Mouse (Mus musculus) heart, embryonic 14.5 days (tissue): ENCODE data around the gene Kat2b. TPM values are rescaled to one million over a fixed set of nuclear protein-coding genes. Genes with fewer than 3 reads are reported as not detected.
"Not testable (repeated sequence)": the region's sequence is repeated elsewhere in the genome, so short reads cannot be mapped to it uniquely, and the experiment has no call there.

Experiments used
- ATAC-seq: fragments of 200-750 bp; cut with Nextera tagmentation; 2 replicates; pipeline ENCODE4 v1.8.0; 2017; ENCODE audit warnings: low read depth, moderate TSS enrichment; ENCODE audit not compliant: insufficient number of reproducible peaks, insufficient read depth, low FRiP score
- H3K27ac ChIP-seq, 2 experiments: fragments of 200-500 bp in 1 of 2; fragments of 300-500 bp in 1 of 2; sonication (generic) in 1 of 2; replicated peaks in 1 of 2; 2 replicates each; pipeline ENCODE4 v1.5.1; 2012 to 2014; ENCODE audit warnings: low read depth in 2 of 2, low read length in 2 of 2, control low read depth in 1 of 2, mild to moderate bottlenecking in 1 of 2, mixed read lengths in 1 of 2; ENCODE audit not compliant: control insufficient read depth in 1 of 2, insufficient read depth in 1 of 2
- H3K27me3 ChIP-seq: fragments of 300-500 bp; sonication (generic); 2 replicates; pipeline ENCODE4 v1.6.1; 2014; ENCODE audit warnings: mild to moderate bottlenecking, low read length, control low read depth; ENCODE audit not compliant: control insufficient read depth, insufficient read depth
- H3K36me3 ChIP-seq: fragments of 300-500 bp; sonication (generic); 2 replicates; pipeline ENCODE4 v1.6.1; 2014; ENCODE audit warnings: mild to moderate bottlenecking, control low read depth, low read length, mixed read lengths; ENCODE audit not compliant: control insufficient read depth, insufficient read depth
- H3K4me1 ChIP-seq, 2 experiments: fragments of 200-500 bp in 1 of 2; fragments of 300-500 bp in 1 of 2; sonication (generic) in 1 of 2; 2 replicates each; pipeline ENCODE4 v1.6.1; 2012 to 2014; ENCODE audit warnings: low read length in 2 of 2, control low read depth in 1 of 2, mixed read lengths in 1 of 2; ENCODE audit not compliant: control insufficient read depth in 2 of 2, insufficient read depth in 2 of 2
- H3K4me2 ChIP-seq: fragments of 300-500 bp; sonication (generic); 2 replicates; pipeline ENCODE4 v1.6.1; 2014; ENCODE audit warnings: mild to moderate bottlenecking, low read length
- H3K4me3 ChIP-seq, 2 experiments: fragments of 200-500 bp in 1 of 2; fragments of 300-500 bp in 1 of 2; sonication (generic) in 1 of 2; 2 replicates each; pipeline ENCODE4 v1.5.1; 2012 to 2014; ENCODE audit warnings: low read length in 2 of 2, mild to moderate bottlenecking in 2 of 2, control low read depth in 1 of 2, low read depth in 1 of 2, moderate library complexity in 1 of 2; ENCODE audit not compliant: control insufficient read depth in 1 of 2, insufficient read depth in 1 of 2
- H3K9ac ChIP-seq: fragments of 300-500 bp; sonication (generic); 2 replicates; pipeline ENCODE4 v1.6.1; 2014; ENCODE audit warnings: mild to moderate bottlenecking, low read length
- H3K9me3 ChIP-seq: fragments of 300-500 bp; sonication (generic); 2 replicates; pipeline ENCODE4 v1.6.1; 2016; ENCODE audit warnings: low read length, control low read depth; ENCODE audit not compliant: control insufficient read depth
- WGBS: fragments of 180-500 bp; shearing (Covaris S2); extraction: QIAGEN DNeasy Blood & Tissue Kit; methylation state at CpG from one replicate; pipeline ENCODE4 v1.1.7; 2014; 5-methylcytosine and 5-hydroxymethylcytosine counted together
- polyA plus RNA-seq: library from polyadenylated mRNA; unstranded; fragments of >200 nt; fragmentation: Nextera tagmentation; extraction: Ambion mirVana; gene quantifications from 2 replicates; pipeline ENCODE4 v1.2.1, GENCODE M21; 2014

Gene Kat2b
- polyA plus RNA-seq: 16.6 and 17.0 TPM in 2 replicates

DNA sequence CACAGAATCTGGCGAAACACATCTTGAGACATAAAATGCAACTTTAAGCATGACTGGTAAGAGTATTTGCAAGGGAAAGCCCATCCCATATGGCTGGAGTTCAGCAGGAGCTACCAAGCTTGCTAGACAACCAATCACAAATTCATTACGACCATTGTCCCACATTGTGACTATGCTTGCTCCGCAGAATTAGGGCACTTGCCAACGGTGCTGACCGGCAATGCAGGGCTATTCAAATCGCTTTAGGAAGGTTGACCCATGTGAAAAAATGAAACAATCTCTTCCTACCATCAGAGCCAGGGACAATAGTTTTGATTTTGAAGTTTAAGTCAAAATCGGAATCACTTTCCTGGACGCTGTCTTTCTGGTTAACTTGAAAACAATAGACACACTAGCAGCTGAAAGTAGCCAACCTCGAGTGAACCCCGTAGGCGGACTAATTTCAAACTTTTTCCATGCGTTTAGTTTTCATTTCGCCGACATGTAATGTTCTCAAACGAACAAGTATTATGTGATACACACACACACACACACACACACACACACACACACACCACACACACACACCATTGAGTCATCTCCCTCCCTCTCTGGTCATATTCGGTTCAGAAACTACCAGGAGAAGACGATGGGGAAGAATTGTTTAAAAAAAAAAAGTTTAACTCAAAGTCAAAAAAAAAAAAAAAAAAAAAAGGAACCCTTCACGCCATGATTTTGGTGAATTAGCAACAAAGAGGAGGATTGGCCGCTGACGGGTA lies at the start of gene Kat2b:
Kat2b (plus strand) TSS at position 701 of the 758 bp plus-strand sequence.
- H3K9me3 ChIP-seq: no peaks in the 10 kb centered on the region
- H3K36me3 ChIP-seq: no peaks in the 10 kb centered on the region
- peak within 1 kb of the TSS; percentile 84 for H3K4me2 ChIP-seq
- peaks cover 13 to 31% of the 10 kb centered on the region in 2 experiments for H3K4me1 ChIP-seq
- H3K4me3 ChIP-seq: peak within 1 kb of the TSS; percentile 87
- H3K27me3 ChIP-seq: no peaks in the 10 kb centered on the region
- peak within 1 kb of the TSS; percentile 97 for H3K9ac ChIP-seq
- ATAC-seq: no peak
- peak within 1 kb of the TSS; percentile 94 to 99 for H3K27ac ChIP-seq
- WGBS: 3% methylated on average over 20 of the region's 20 CpGs

GRCm38 (mm10) chr17:53519364-53519763 lies 47.3 kb upstream of the Kat2b start:
- Histone ChIP-seq H3K4me3 (no peak overlapping the region), H3K4me2 (no peak overlapping the region), H3K27me3 (no peaks in the 10 kb centered on the region), H3K27ac (no peak overlapping the region), H3K9me3 (no peaks in the 10 kb centered on the region), H3K9ac (no peak overlapping the region), H3K36me3 (0 out of 2 replicates have a peak, but pooled peaks cover 4% of the 10 kb centered on the region), H3K4me1 (0 out of 4 replicates have a peak, but pooled peaks cover 0 to under 1% of the 10 kb centered on the region in 2 experiments)
- ATAC-seq: no peak

DNA sequence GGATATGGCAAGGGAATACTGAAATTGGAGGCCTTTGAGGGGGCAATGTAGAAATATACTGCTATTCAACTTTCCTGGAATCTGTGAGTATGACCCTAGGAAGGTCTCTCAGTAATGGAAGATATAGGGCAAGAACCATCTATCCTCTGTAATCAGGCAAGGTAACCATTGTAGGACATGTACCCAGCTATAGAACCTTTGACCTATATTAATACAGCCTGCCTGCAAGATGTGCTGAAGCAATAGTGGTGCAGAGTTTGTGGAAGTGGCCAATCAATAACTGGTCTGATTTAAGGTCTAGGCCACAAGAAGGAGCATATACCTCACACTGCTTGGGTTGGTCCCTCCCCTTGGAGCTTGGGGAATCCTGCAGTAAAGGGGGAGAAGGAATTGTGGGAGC lies 46.2 kb upstream of the Kat2b start:
- Histone ChIP-seq H3K4me3 (no peak overlapping the region), H3K27me3 (no peaks in the 10 kb centered on the region), H3K9me3 (no peaks in the 10 kb centered on the region), H3K9ac (no peak overlapping the region), H3K27ac (no peak overlapping the region), H3K4me2 (no peak overlapping the region), H3K36me3 (no peaks in the 10 kb centered on the region), H3K4me1 (no peaks in the 10 kb centered on the region)
- no peak for ATAC-seq

- Histone ChIP-seq H3K27ac (no peak overlapping the region), H3K27me3 (no peaks in the 10 kb centered on the region), H3K9ac (no peak overlapping the region), H3K9me3 (no peaks in the 10 kb centered on the region), H3K4me3 (no peak overlapping the region), H3K4me2 (no peak overlapping the region), H3K4me1 (peaks cover 2 to 13% of the 10 kb centered on the region in 2 experiments; a peak in 2 of 4 replicates), H3K36me3 (no peaks in the 10 kb centered on the region)
- 63% methylated on average over 2 of the region's 2 CpGs for WGBS
- no peak for ATAC-seq
Observed at GRCm38 (mm10) chr17:53528034-53528433, 38.6 kb upstream of the Kat2b start.

GRCm38 (mm10) chr17:53531160-53531559 lies 35.5 kb upstream of the Kat2b start:
- Histone ChIP-seq H3K27ac (no peak overlapping the region), H3K27me3 (no peaks in the 10 kb centered on the region), H3K36me3 (no peaks in the 10 kb centered on the region), H3K4me3 (no peak overlapping the region), H3K4me1 (peaks cover 2 to 13% of the 10 kb centered on the region in 2 experiments; a peak in 2 of 4 replicates), H3K4me2 (no peak overlapping the region), H3K9ac (no peak overlapping the region), H3K9me3 (no peaks in the 10 kb centered on the region)
- no peak for ATAC-seq
- WGBS: 54% methylated on average over 2 of the region's 2 CpGs

DNA sequence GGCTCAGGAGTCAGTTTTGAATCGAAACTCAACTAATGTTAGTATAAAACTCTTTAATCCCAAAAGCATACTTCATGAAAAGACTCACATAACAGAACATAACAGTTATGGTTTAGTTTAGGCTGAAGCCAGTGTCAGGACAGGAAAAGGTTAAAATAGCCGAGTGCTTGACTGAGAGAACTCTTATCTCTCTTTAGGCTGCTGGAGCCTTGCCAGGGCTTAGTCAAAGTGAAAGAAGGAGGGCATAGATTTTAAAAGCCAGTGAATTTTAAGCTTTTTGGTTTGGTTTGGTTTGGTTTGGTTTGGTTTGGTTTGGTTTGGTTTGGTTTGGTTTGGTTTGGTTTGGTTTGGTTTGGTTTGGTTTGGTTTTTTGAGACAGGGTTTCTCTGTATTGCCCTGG lies 34.2 kb upstream of the Kat2b start:
- peaks cover 2 to 13% of the 10 kb centered on the region in 2 experiments; a peak in 2 of 4 replicates for H3K4me1 ChIP-seq
- ATAC-seq: no peak
- no peak overlapping the region for H3K4me3 ChIP-seq
- no peaks in the 10 kb centered on the region for H3K9me3 ChIP-seq
- no peak overlapping the region for H3K9ac ChIP-seq
- 36% methylated on average over 2 of the region's 2 CpGs for WGBS
- no peak overlapping the region for H3K4me2 ChIP-seq
- H3K27ac ChIP-seq: no peak overlapping the region
- no peaks in the 10 kb centered on the region for H3K27me3 ChIP-seq
- no peaks in the 10 kb centered on the region for H3K36me3 ChIP-seq

DNA sequence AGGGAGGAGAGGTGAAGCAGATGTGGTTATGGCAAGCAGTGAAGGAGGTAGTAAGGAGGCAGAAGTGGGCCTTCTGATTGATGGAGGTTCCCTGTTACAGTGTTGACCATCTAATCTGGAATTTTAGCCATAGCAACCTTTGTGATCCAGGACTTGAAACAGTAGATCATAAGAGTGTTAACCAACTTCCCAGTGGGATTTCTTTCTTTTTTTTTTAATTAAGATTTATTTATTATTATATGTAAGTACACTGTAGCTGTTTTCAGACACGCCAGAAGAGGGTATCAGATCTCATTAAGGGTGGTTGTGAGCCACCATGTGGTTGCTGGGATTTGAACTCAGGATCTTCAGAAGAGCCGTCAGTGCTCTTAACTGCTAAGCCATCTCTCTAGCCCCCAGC lies 27.3 kb upstream of the Kat2b start, which contains the start of gene Pp2d1:
Pp2d1 (minus strand) TSS at position 101 of the 400 bp plus-strand sequence.
- H3K9ac ChIP-seq, H3K27ac ChIP-seq, H3K4me3 ChIP-seq, H3K4me1 ChIP-seq, H3K9me3 ChIP-seq, H3K4me2 ChIP-seq, H3K27me3 ChIP-seq, ATAC-seq, H3K36me3 ChIP-seq: not testable (repeated sequence)
- WGBS: 90% methylated on average over 2 of the region's 2 CpGs
